Mouse (Mus musculus) testis, adult 2 months (tissue): ENCODE data around the gene Rpl4. TPM values are rescaled to one million over a fixed set of nuclear protein-coding genes. Genes with fewer than 3 reads are reported as not detected.
"Not testable (repeated sequence)": the region's sequence is repeated elsewhere in the genome, so short reads cannot be mapped to it uniquely, and the experiment has no call there.

Experiments used
- H3K27ac ChIP-seq: fragments of 200-500 bp; 2 replicates; pipeline ENCODE4 v1.5.1; 2012; ENCODE audit warnings: low read depth, low read length; ENCODE audit not compliant: control insufficient read depth, insufficient read depth
- H3K27me3 ChIP-seq: fragments of 200-500 bp; 2 replicates; pipeline ENCODE4 v1.6.1; 2012; ENCODE audit warnings: mild to moderate bottlenecking, low read length, moderate library complexity; ENCODE audit not compliant: control insufficient read depth, insufficient read depth
- H3K36me3 ChIP-seq: fragments of 200-500 bp; 2 replicates; pipeline ENCODE4 v1.6.1; 2012; ENCODE audit warnings: mild to moderate bottlenecking, low read length; ENCODE audit not compliant: control insufficient read depth, insufficient read depth
- H3K4me1 ChIP-seq: fragments of 200-500 bp; 2 replicates; pipeline ENCODE4 v1.6.1; 2012; ENCODE audit warnings: low read length; ENCODE audit not compliant: control insufficient read depth, insufficient read depth
- H3K4me3 ChIP-seq: fragments of 200-500 bp; 2 replicates; pipeline ENCODE4 v1.5.1; 2012; ENCODE audit warnings: low read depth, mild to moderate bottlenecking, low read length, moderate library complexity, mixed read lengths; ENCODE audit not compliant: control insufficient read depth
- CTCF ChIP-seq: fragments of 200-500 bp; IDR thresholded peaks from 2 replicates; pipeline ENCODE4 v1.5.1; 2012; ENCODE audit warnings: low read depth, mild to moderate bottlenecking, inconsistent platforms, low read length, moderate library complexity; ENCODE audit not compliant: control insufficient read depth, insufficient read depth, insufficient replicate concordance
- POLR2A ChIP-seq: fragments of 200-500 bp; IDR thresholded peaks from 2 replicates; pipeline ENCODE4 v1.6.1; 2012; ENCODE audit warnings: low read depth, mild to moderate bottlenecking, inconsistent platforms, low read length, moderate library complexity; ENCODE audit not compliant: control insufficient read depth
- polyA plus RNA-seq: library from polyadenylated mRNA; depleted of rRNA; stranded (reverse); fragments of >200 nt; gene quantifications from 2 replicates; pipeline ENCODE4 v1.2.3, GENCODE M21; 2012; rRNA removed

Rpl4 gene
- polyA plus RNA-seq = 181 and 213 TPM in 2 replicates

DNA sequence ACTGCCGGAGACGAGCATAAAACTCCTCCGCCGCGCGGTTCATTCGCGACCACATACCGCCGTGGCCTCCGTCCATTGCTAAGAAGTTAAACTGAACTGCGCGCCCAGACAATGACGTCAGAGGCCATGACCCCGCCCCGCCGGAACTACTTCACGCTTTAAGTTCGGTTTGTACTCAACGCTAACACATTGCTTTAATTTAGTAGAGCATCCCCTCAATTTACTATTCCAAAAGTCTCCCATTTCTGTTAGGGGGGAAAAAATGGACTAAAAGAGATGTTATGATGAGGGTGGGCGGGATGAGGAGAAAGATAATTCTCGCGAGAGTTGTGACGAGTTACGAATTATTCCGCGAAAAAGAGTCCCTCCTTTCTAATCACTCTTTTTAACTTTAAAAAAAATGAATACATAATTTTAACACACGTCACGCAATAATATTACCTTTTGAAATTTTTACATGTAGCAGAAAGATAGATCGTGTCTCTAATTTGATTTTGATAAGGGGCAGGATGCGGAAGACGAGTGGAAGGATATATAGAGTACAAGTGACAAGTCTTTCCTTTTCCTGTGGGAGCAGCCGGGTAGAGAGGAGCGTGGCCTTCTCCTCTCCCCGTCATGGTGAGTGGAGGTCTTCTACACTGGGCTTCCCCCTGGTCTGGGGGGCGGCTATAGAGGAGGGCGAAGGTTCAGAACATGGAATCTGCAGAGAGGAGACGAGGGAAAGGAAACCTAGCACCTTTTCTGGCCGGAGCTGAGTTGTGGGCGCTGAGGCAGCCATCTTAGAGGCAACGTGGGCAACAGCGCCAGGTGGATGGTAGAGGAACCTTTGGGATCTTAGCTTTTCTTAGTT is at the start of gene Rpl4, which contains the start of gene Zwilch:
TSS of gene Rpl4 (plus strand) at position 560 of the 850 bp plus-strand sequence.
TSS of gene Zwilch (minus strand) at position 289 of the 850 bp plus-strand sequence.
- no peaks in the 10 kb centered on the region for H3K27me3 ChIP-seq
- H3K36me3 ChIP-seq = no peaks in the 10 kb centered on the region
- peaks cover 7% of the 10 kb centered on the region for H3K4me1 ChIP-seq
- peak within 1 kb of the TSS; percentile 100 for H3K4me3 ChIP-seq
- peak within 1 kb of the TSS; percentile 99 for H3K27ac ChIP-seq
- peak; percentile 92 for TF ChIP-seq POLR2A
- TF ChIP-seq CTCF = no peak

DNA sequence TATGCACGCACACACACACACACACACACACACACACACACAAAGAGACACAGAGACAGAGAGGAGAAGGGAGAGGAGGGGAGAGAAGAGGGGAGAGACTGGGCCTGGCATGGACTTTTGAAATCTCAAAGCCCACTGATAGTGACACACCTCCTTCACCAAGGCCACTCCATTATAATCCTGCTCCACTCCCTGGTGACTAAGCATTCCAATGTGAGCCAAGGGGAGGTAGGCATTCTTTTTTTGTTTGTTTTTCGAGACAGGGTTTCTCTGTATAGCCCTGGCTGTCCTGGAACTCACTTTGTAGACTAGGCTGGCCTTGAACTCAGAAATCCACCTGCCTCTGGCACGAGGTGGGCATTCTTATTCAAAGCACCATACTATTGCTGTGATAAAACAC is 48.3 kb upstream of the Rpl4 start:
- not testable (repeated sequence) for H3K27ac ChIP-seq, H3K4me3 ChIP-seq, H3K36me3 ChIP-seq

GRCm38 (mm10) chr9:64125307-64125706 is 47.9 kb upstream of the Rpl4 start:
- no peak for TF ChIP-seq POLR2A
- TF ChIP-seq CTCF = no peak
- Histone ChIP-seq H3K4me1 (0 out of 2 replicates have a peak, but pooled peaks cover 2% of the 10 kb centered on the region), H3K27me3 (no peaks in the 10 kb centered on the region), H3K4me3 (no peak overlapping the region), H3K36me3 (no peaks in the 10 kb centered on the region), H3K27ac (no peak overlapping the region)

More for the DNA sequence above, 48.3 kb upstream of the Rpl4 start:
- H3K4me1 ChIP-seq, H3K27me3 ChIP-seq: not testable (repeated sequence)

DNA sequence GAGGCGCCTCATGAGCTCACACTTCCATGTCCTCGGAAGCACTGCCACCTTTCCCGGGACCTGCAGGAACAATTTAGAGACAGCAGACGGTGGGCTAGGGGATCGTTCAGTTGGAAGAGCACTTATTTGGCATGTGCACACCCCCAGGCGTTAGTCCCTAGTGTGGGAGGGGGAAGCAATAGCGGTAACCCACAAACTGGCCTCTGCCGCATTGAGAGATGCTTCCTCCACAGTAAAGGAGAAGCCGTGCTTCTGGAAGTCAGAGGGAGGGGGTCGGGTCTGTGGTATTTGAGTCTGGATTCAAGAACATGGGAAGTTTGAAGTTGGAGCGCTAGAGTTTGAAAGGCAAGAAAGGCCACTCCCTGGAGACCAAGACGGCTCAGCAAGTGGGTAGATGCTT is 47.1 kb upstream of the Rpl4 start:
- Histone ChIP-seq H3K4me3 (no peak overlapping the region), H3K27ac (no peak overlapping the region), H3K27me3 (no peaks in the 10 kb centered on the region), H3K36me3 (no peaks in the 10 kb centered on the region), H3K4me1 (0 out of 2 replicates have a peak, but pooled peaks cover 2% of the 10 kb centered on the region)
- TF ChIP-seq CTCF (no peak), POLR2A (no peak)

- no peak overlapping the region for H3K4me3 ChIP-seq
- no peak overlapping the region for H3K27ac ChIP-seq
- TF ChIP-seq CTCF (no peak), POLR2A (no peak)
- no peaks in the 10 kb centered on the region for H3K36me3 ChIP-seq
- no peaks in the 10 kb centered on the region for H3K27me3 ChIP-seq
- H3K4me1 ChIP-seq = no peaks in the 10 kb centered on the region
These were observed 41.6 kb upstream of the Rpl4 start for GRCm38 (mm10) chr9:64131623-64132022.

GRCm38 (mm10) chr9:64138896-64139295 is 34.3 kb upstream of the Rpl4 start:
- peak; percentile 42; the same call in 1 of the 2 replicates for TF ChIP-seq CTCF
- H3K4me3 ChIP-seq, H3K4me1 ChIP-seq, H3K27me3 ChIP-seq, H3K27ac ChIP-seq, H3K36me3 ChIP-seq: not testable (repeated sequence)

GRCm38 (mm10) chr9:64139879-64140278 is 33.3 kb upstream of the Rpl4 start:
- TF ChIP-seq POLR2A = no peak
- TF ChIP-seq CTCF = no peak
- H3K36me3 ChIP-seq = peaks cover 2% of the 10 kb centered on the region
- no peak overlapping the region for H3K4me3 ChIP-seq
- H3K27me3 ChIP-seq = no peaks in the 10 kb centered on the region
- H3K27ac ChIP-seq = no peak overlapping the region
- H3K4me1 ChIP-seq = no peaks in the 10 kb centered on the region

DNA sequence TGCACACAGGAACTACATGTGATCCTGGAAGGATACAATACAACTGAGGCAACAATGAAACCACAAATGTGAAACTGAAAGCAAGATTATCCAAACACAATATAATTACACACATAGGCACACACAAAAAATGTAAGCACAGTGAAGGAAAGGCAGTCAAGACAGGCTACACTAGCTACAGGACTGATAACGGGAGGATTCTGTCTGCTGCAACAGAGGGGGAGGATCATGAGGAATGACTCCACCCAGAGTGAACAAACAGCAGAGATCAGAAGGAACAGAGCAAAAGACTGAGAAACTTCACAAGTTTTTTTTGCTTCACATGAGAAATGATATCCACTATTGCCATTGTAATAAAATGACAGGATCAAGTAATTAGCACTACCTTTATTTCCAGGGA is 16.5 kb upstream of the Rpl4 start:
- no peaks in the 10 kb centered on the region for H3K4me1 ChIP-seq
- H3K36me3 ChIP-seq = peaks cover 5% of the 10 kb centered on the region
- H3K27me3 ChIP-seq = no peaks in the 10 kb centered on the region
- H3K4me3 ChIP-seq = no peak overlapping the region
- TF ChIP-seq CTCF (no peak), POLR2A (no peak)
- H3K27ac ChIP-seq = no peak overlapping the region
